Mouse (Mus musculus) embryo, embryonic 10.5 days (tissue): ENCODE measurements around the gene Flvcr2.

ENCODE experiments used
- DNase-seq: peaks from one replicate; pipeline ENCODE4 v3.0.0-alpha.2; 2015; ENCODE audit warnings: low spot score

The Flvcr2 gene

GRCm38 (mm10) chr12:85729945-85730290 lies 16.4 kb upstream of the Flvcr2 start:
- no peak for DNase-seq

DNA sequence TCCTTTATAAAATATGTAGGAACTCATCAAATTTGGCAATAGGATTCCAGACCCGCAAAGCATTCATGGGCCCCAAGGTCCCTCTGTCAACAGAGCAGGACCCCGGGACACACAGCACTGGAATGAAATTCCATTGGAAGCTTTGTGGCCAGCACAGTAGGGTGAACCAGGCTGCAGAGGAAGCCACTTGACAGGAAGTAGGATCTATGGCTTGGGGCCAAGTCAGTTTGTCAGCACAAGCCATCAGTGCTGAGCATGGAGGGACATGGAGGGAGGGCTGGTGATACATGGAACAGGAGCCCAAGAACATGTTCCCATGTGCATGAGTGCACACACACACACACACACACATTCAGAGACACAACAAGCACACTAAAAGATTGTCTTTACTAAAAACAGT lies 10.1 kb upstream of the Flvcr2 start:
- no peak for DNase-seq

GRCm38 (mm10) chr12:85736960-85737359 lies 9.4 kb upstream of the Flvcr2 start:
- DNase-seq: no peak

DNA sequence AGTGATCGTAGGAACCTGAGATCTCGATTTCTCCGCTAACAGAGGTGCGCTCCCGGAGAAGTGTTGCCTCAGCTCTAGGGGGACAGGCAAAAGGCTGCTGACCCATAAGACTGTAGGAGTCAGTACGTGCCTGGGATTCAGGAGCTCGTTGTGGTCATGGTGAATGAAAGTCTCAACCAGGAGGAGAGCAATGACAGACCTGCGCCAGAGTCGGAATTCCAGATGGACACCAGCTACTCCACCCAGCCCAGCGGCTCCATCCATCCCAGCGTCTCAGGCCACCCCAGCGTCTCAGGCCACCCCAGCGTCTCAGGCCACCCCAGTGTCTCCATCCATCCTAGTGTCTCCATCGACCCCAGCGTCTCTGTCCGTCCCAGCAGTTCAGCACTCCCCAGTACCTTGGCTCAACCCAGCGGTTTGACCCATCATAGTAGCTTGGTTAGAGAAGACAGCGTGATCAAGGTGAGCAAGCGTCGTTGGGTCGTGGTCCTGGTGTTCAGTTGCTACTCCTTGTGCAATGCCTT lies 419 bp downstream of the Flvcr2 start:
- DNase-seq: no peak

- no peak for DNase-seq
Observed at GRCm38 (mm10) chr12:85747343-85747742, 1.0 kb downstream of the Flvcr2 start.

DNA sequence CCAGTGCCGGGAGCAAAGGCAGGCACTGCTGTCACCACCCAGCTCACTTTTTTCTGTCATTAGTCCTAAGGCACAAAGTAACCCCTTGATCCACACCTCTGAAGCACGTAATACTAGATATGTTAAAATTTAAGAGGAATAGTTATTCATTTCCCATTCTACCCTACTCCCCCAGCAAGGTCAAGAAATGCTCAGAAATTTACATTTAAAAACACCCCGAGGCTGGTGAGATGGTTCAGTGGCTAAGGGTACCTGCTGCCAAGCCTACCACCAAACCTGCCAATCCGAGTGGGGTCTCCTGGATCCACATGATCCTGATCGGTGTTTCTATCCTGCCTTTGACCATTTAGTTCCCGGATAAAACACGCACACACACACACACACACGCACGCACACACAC lies 3.5 kb downstream of the Flvcr2 start:
- DNase-seq: no peak

DNA sequence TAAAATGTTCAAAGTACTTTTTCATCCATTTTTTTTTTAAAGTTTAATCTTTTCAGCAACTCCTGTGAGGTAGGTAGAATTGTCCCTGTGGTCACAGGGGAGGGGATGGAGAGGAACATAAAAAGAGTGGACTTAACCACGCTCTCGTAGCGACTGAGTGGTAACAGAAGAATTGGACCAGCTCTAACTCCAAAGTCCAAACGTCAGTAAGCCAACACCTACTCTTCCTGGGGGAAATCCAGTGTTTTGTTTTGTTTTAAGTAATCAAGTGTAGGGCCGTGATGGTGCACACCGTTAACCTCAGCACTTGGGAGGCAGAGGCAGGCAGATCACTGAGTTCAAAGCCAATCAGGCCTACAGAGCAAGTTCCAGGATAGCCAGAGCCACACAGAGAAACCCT lies 5.8 kb downstream of the Flvcr2 start:
- no peak for DNase-seq

GRCm38 (mm10) chr12:85753223-85753622 lies 6.9 kb downstream of the Flvcr2 start:
- no peak for DNase-seq

DNA sequence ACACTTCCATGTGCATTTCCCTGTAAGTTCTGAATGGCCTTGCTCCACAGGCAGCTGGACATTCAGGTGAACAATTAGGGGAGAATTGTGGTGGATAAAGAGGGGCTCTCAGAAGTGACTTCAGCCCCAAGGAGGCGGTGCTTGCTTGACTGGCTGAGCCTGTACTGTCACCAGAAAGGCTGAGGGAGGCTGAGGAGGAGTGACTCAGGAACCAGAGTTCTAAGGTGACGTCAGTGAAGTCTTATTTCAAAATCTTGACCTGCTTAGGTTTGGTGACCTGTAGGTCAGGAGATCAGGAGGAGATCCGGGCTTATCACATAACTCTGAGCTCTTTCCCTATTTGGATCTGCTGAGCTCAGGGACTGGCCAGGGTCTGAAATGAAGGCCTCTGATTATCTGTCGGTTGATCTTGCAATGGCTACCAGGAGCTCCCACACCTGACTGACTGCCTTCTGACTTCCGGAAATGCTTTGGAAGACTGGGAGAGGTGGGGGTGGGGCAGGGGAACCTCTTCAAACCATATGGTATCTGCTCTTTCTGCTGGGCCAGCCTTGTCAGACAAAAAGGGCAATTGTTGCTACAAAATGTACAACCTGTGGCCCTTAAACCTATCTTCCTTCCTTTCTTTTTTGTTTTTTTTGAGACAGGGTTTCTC lies 8.4 kb downstream of the Flvcr2 start:
- DNase-seq: no peak

DNA sequence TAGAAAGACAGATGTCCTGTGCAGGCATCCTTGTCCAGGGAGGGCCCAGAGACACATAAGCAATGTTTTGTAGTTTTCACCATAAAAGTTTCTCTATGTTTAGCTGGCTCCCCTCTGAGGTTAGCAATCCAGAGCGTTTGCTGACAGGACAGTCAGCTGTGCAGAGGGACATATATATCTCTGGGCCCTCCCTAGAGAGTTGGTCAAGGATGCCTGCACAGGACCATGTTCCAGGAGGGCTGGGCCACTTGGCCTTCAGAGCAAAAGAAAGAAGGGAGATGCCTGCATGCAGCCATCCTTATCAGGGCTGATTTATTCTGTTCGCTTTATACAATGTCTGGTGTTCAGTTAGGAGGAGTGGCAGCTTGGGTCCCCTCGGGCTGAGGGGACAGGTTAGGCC lies 10.1 kb downstream of the Flvcr2 start:
- DNase-seq: no peak

DNA sequence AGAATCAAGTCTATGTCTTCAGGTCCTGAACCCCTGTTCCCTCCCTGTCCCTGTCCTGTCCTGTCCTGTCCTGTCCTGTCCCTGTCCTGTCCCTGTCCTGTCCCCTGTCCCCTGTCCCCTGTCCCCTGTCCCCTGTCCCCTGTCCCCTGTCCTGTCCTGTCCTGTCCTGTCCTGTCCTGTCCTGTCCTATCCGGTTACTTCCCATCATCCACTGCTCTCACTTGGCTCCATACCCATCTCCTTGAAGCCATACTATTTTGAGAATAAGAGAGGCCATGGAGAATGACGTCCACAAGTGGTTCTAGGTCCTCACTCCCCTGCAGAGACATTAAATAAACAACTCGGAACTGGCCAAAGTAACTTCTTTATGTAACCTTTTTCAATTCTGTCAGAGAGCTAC lies 10.7 kb downstream of the Flvcr2 start:
- DNase-seq: no peak

- no peak for DNase-seq
Observed at GRCm38 (mm10) chr12:85758741-85759140, 12.4 kb downstream of the Flvcr2 start.

GRCm38 (mm10) chr12:85761471-85761870 lies 15.1 kb downstream of the Flvcr2 start:
- DNase-seq: no peak

- DNase-seq: no peak
Observed at GRCm38 (mm10) chr12:85764686-85765085, 18.3 kb downstream of the Flvcr2 start.

DNA sequence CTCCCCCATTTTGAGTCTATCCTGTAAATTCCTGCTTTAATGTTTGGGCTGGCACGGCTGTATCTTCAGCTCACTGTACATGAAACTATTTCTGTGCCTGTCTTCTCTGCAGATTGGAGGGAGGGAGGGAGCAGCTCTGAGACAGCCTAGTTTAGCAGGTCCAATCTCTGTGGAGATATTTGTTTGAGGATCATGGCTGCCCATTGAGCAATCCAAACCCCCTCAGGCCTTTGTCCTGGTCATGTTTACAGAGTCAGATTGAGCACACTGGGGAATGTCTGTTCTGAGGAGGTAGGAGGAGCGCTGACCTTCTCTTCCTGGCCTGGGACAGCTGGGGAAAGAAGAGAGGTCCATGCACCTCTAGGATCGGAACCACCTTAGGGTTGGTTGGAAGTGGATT lies 19.9 kb downstream of the Flvcr2 start:
- DNase-seq: no peak

DNA sequence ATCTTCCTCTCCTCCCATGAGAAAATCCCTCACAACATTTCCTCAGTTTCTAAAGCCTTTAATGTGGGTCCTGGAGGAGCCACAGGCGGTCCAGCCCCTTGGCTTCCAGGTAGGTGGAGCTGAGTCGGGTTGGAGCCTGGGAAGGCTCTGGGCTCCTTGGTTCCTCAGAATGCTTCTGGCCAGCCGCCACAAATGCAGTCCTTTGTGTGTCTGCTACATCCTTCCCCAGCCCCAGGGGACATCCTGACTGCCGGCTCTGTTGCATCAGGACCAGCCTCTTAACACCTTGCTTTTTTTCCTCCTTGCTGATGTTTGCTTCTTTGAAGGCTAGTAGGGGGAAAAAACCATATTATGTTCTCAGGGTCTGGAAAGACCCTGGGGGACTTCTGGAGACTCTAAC lies 21.4 kb downstream of the Flvcr2 start:
- no peak for DNase-seq

DNA sequence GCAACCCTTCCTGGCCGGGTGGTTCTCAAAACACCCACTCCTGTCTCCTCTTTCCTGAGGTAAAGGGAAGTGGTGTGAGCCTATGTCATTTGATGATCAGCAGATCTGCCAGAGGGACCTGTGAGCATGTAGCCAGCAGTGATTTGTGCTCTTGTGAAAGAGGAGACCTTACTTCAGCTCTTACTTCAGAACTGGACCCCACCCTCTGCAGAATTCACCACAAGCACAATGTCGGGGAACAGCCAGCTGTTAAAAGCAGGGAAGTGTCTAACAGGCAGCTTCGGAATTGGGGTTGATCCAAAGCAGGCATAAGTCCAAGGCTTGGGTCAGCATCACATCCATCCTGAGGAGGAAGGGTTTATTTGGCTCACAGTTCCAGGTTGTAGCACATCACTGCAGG lies 25.0 kb downstream of the Flvcr2 start:
- no peak for DNase-seq

DNA sequence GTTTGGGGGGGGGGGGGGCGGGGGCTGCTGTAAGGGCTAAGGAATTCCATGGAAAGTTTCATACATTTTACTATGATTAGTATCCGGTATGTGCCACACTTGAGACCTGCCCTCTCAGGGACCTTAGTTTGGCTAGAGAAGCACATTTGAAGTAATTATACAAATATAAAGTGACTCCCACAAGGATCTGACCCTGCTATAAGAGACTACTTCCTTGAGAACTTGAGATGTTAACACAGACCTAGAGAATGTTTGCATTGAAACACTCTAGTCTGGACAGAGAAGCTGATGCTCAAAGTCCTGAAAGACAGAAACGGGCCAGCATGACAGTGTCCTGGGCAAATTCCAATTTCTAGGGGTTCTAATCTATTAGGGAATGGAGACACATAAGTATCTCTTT lies 32.6 kb downstream of the Flvcr2 start:
- no peak for DNase-seq

DNA sequence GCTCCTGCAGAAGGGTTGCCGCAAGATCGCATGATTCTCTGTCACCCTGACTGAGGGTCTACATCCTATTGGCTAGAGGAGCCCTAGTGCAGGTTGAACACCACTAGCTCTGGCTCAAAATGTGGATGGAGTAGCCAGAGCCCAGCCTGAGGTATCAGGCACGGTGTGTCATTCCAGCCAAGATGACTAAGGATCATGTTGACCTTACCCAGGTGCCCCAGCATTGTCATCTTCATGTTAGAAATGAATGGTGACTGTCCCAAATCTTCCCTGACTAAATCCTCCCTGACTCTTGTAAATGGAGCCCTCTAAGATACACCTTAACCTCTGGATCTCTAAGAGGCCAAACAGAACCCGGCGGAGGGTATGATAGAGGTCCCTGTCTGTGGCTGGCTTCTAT lies 33.4 kb downstream of the Flvcr2 start:
- DNase-seq: no peak

DNA sequence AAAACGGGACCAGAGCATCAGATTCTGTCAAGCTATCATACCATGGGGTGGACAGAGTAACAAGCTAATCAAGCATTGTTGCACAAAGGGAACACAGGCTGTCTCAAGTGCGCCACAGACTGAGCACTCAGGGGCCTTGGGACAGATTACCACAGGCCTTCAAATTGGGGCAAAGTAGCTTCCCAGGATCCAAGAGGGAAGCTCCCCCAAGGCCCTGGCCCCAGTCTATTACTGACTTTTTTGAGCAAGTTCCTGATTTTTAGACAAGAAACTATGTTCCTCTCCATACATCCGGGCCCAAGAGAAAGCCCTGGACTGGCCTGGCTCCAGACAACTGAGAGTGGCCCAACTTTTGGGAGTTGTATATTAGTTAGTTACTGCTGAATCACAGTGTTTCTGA lies 35.3 kb downstream of the Flvcr2 start:
- DNase-seq: no peak

DNA sequence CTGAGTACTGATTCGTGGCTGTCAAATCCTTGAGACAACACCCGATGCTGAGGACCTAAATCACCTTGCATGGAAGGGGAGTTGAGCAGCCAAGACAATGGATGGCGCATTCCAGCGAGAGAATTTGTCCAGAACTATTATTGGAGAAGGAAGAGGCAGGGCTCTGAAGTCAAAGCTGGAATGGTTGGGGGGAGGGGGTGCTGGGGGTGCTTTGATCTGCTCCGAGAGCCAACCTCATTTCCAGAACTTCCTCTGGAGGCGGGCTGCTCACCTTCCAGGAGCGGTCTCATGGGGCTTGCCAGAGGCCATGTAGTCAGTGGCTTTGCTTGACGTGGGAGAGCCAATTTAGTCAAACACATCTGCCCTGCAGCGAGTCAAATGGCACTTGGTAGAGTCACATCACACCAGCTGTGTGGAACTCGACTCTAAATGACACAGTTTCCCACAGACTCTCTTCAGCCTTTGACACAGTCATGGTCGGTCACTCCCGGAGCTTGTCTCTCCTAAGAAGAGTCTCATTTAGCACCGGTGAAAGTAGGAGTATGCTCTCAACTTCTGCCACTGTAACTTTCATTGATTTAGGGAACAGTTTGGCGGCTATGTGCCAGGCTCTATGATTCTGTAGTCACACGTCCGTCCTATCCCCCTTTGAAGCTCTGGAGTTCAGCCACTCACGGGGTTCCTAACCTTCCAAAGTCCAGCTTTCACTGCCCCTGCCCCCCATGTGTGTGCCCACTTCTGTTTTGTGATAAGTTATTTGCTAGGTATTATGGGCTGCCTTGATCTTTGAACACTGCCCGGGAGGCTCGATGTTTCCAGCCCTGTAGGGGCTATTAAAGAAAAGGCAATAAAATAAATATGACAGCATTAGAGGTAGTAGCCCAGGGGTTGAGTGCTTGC lies 38.8 kb downstream of the Flvcr2 start:
- DNase-seq: no peak

DNA sequence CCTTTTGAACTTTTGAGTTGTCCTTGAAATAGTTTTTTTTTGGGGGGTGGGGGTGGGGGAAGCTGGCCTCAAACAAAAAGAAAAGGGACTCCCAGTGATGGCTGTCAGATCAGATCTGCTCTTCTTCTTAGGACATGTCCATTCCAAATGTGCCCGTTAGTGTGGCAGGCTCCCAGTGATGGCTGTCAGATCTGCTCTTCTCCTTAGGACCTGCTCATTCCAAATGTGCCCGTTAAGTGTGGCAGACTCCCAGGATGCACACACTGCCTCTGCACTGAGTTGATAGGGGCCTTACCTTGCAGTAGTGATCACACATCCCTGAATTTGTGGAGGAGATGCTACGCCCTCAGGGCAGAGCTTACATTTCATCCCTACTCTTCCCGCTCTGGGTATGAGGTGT lies 45.8 kb downstream of the Flvcr2 start:
- no peak for DNase-seq

DNA sequence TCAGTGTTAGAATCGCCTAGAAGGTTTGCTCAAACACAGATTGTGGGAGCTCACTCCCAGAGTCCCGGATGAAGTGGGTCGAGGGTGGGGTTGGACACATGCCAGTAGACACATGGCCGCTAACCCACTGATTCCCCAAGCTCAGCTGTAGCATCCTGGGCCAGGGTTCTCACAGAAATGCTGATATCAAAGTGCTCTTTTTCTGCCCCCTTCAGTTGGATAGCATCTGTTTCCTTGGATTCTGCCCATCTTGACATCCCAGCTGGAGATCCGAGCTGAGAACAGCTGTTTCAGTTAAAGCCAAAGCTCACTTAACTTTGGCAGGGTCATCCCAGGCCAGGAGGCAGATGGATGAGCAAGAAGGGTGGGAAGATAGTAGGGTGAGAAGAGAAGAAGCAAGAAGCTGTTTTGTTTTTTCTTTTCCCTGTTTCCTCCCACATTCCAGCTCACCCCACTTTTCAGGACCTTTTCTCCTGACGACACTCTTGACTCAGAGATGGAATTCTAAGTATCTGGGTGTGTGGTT lies 46.5 kb downstream of the Flvcr2 start:
- peak; percentile 12 for DNase-seq
